Mouse (Mus musculus): ENCODE data around the gene Kbtbd4. TPM values are rescaled to one million over a fixed set of nuclear protein-coding genes. Genes with fewer than 3 reads are reported as not detected.

The Kbtbd4 gene
- polyA plus RNA-seq, 1 experiment from 2014 or later, result 37.5 TPM

- Histone ChIP-seq H3K4me1 (ENCODE audit: control insufficient read depth, insufficient read depth, low read length) (peaks cover 15% of the 10 kb centered on the region), H3K4me3 (ENCODE audit: low read length) (peak overlapping the region; percentile 81), H3K9ac (ENCODE audit: low read depth, low read length) (peak overlapping the region; percentile 98), H3K27me3 (ENCODE audit: control insufficient read depth, insufficient read depth, low read length) (no peaks in the 10 kb centered on the region), H3K36me3 (ENCODE audit: control insufficient read depth, insufficient read depth, low read length) (peaks cover 23% of the 10 kb centered on the region), H3K9me3 (ENCODE audit: control insufficient read depth, low read length) (no peaks in the 10 kb centered on the region), H3K27ac (ENCODE audit: low read depth, low read length) (peak overlapping the region; percentile 98), H3K4me2 (replicated peaks; ENCODE audit: low read depth, low read length) (peak overlapping the region; percentile 87)
- peak; percentile 26 for ATAC-seq (ENCODE audit: low FRiP score, low TSS enrichment)
- 26% methylated on average over 7 of the region's 7 CpGs for WGBS
These were observed 12.2 kb downstream of the Kbtbd4 start for GRCm38 (mm10) chr2:90916560-90917232.

- Histone ChIP-seq H3K27ac (ENCODE audit: low read depth, low read length) (peak overlapping the region; percentile 98), H3K27me3 (ENCODE audit: control insufficient read depth, insufficient read depth, low read length) (no peaks in the 10 kb centered on the region), H3K4me1 (ENCODE audit: control insufficient read depth, insufficient read depth, low read length) (peaks cover 15% of the 10 kb centered on the region), H3K9ac (ENCODE audit: low read depth, low read length) (peak overlapping the region; percentile 98), H3K36me3 (ENCODE audit: control insufficient read depth, insufficient read depth, low read length) (peaks cover 18% of the 10 kb centered on the region), H3K4me3 (ENCODE audit: low read length) (peak overlapping the region; percentile 81), H3K4me2 (replicated peaks; ENCODE audit: low read depth, low read length) (peak overlapping the region; percentile 87), H3K9me3 (ENCODE audit: control insufficient read depth, low read length) (no peaks in the 10 kb centered on the region)
- under 1% methylated on average over 57 of the region's 73 CpGs for WGBS
- peak; percentile 89 for ATAC-seq (ENCODE audit: low FRiP score, low TSS enrichment)
These were observed 12.9 kb downstream of the Kbtbd4 start for GRCm38 (mm10) chr2:90917233-90917998.

GRCm38 (mm10) chr2:90917999-90918698 is 13.6 kb downstream of the Kbtbd4 start:
- Histone ChIP-seq H3K9ac (ENCODE audit: low read depth, low read length) (peak overlapping the region; percentile 98), H3K4me2 (replicated peaks; ENCODE audit: low read depth, low read length) (peak overlapping the region; percentile 87), H3K9me3 (ENCODE audit: control insufficient read depth, low read length) (no peaks in the 10 kb centered on the region), H3K27me3 (ENCODE audit: control insufficient read depth, insufficient read depth, low read length) (no peaks in the 10 kb centered on the region), H3K27ac (ENCODE audit: low read depth, low read length) (peak overlapping the region; percentile 98), H3K4me1 (ENCODE audit: control insufficient read depth, insufficient read depth, low read length) (peaks cover 15% of the 10 kb centered on the region), H3K36me3 (ENCODE audit: control insufficient read depth, insufficient read depth, low read length) (peaks cover 11% of the 10 kb centered on the region; the same call in 1 of the 2 replicates), H3K4me3 (ENCODE audit: low read length) (peak overlapping the region; percentile 81)
- ATAC-seq (ENCODE audit: low FRiP score, low TSS enrichment), result peak; percentile 79
- WGBS, result 10% methylated on average over 16 of the region's 16 CpGs

DNA sequence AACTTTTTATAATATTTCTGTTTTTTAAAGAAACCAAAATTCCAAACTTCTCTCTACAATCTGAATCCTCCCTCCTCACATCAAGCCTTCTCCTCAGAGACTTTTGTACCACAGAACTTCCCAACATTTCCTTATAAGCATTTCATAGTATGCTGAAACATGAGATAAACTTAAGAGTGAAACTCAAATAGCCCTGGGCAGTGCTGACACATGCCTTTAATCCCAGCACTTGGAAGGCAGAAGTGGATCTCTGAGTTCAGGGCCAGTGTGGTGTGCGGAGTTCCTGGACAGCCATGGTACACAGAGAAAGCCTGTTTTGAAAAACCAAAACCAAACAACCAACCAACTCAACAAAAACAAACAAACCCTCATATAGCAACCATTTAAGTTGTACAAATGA is 16.6 kb downstream of the Kbtbd4 start:
- Histone ChIP-seq H3K9me3 (ENCODE audit: control insufficient read depth, low read length) (no peaks in the 10 kb centered on the region), H3K36me3 (ENCODE audit: control insufficient read depth, insufficient read depth, low read length) (no peaks in the 10 kb centered on the region), H3K4me2 (replicated peaks; ENCODE audit: low read depth, low read length) (no peak overlapping the region), H3K27ac (ENCODE audit: low read depth, low read length) (no peak overlapping the region), H3K27me3 (ENCODE audit: control insufficient read depth, insufficient read depth, low read length) (no peaks in the 10 kb centered on the region), H3K9ac (ENCODE audit: low read depth, low read length) (no peak overlapping the region), H3K4me3 (ENCODE audit: low read length) (no peak overlapping the region), H3K4me1 (ENCODE audit: control insufficient read depth, insufficient read depth, low read length) (peaks cover 6% of the 10 kb centered on the region)
- WGBS, result 92% methylated on average over 1 of the region's 1 CpGs
- ATAC-seq (ENCODE audit: low FRiP score, low TSS enrichment), result no peak

DNA sequence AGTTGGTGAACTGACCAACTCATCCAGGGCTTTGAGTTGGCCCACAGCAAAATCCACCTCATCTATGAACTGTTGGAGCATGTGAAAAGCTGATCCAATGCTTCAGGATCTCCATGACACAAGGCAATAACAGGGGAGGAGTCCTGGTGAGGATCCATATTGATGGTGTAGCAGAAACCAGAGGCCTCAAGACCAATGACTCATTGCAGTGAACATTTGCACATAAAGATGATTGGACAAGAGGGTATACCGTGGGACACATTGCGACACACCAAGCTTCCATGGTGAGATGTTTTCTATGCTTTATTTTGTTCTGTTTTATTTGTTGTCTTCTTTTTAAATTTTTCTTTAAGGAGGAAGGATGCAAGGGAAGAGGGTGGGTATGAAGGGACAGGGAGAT is 18.1 kb downstream of the Kbtbd4 start:
- no peaks in the 10 kb centered on the region for H3K36me3 ChIP-seq (ENCODE audit: control insufficient read depth, insufficient read depth, low read length)
- ATAC-seq (ENCODE audit: low FRiP score, low TSS enrichment), result no peak
- no peak overlapping the region for H3K4me3 ChIP-seq (ENCODE audit: low read length)
- no peak overlapping the region for H3K9ac ChIP-seq (ENCODE audit: low read depth, low read length)
- no peaks in the 10 kb centered on the region for H3K9me3 ChIP-seq (ENCODE audit: control insufficient read depth, low read length)
- H3K4me1 ChIP-seq (ENCODE audit: control insufficient read depth, insufficient read depth, low read length), result no peaks in the 10 kb centered on the region
- H3K27me3 ChIP-seq (ENCODE audit: control insufficient read depth, insufficient read depth, low read length), result no peaks in the 10 kb centered on the region
- no peak overlapping the region for H3K4me2 ChIP-seq (replicated peaks; ENCODE audit: low read depth, low read length)
- no peak overlapping the region for H3K27ac ChIP-seq (ENCODE audit: low read depth, low read length)
- 95% methylated on average over 2 of the region's 2 CpGs for WGBS

GRCm38 (mm10) chr2:90928566-90928965 is 24.0 kb downstream of the Kbtbd4 start:
- no peaks in the 10 kb centered on the region for H3K36me3 ChIP-seq (ENCODE audit: control insufficient read depth, insufficient read depth, low read length)
- ATAC-seq (ENCODE audit: low FRiP score, low TSS enrichment), result no peak
- H3K9ac ChIP-seq (ENCODE audit: low read depth, low read length), result no peak overlapping the region
- no peaks in the 10 kb centered on the region for H3K4me1 ChIP-seq (ENCODE audit: control insufficient read depth, insufficient read depth, low read length)
- no peak overlapping the region for H3K4me2 ChIP-seq (replicated peaks; ENCODE audit: low read depth, low read length)
- H3K4me3 ChIP-seq (ENCODE audit: low read length), result no peak overlapping the region
- no peak overlapping the region for H3K27ac ChIP-seq (ENCODE audit: low read depth, low read length)
- H3K27me3 ChIP-seq (ENCODE audit: control insufficient read depth, insufficient read depth, low read length), result no peaks in the 10 kb centered on the region
- no peaks in the 10 kb centered on the region for H3K9me3 ChIP-seq (ENCODE audit: control insufficient read depth, low read length)
- 90% methylated on average over 13 of the region's 13 CpGs for WGBS

DNA sequence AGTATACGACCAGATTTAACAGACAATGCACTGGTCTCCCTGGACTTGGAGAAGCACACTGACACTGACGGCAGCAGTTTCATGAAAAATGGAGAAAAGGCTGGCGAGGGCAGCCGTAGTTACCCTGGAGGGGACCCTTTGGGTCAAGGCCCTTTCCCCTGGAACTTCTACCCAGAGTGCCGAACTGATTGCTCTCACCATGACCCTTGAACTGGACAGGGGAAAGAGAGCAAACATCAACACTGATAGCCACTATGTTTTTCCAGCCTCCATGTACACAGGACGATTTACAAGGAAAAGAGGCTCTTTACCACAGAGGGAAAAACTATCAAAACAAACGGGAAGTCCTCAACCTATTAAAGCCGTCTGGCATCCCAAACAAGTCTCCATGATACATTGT is 27.3 kb downstream of the Kbtbd4 start:
- Histone ChIP-seq H3K4me1 (ENCODE audit: control insufficient read depth, insufficient read depth, low read length) (no peaks in the 10 kb centered on the region), H3K4me2 (replicated peaks; ENCODE audit: low read depth, low read length) (no peak overlapping the region), H3K9me3 (ENCODE audit: control insufficient read depth, low read length) (no peaks in the 10 kb centered on the region), H3K27me3 (ENCODE audit: control insufficient read depth, insufficient read depth, low read length) (no peaks in the 10 kb centered on the region), H3K4me3 (ENCODE audit: low read length) (no peak overlapping the region), H3K36me3 (ENCODE audit: control insufficient read depth, insufficient read depth, low read length) (no peaks in the 10 kb centered on the region), H3K9ac (ENCODE audit: low read depth, low read length) (no peak overlapping the region), H3K27ac (ENCODE audit: low read depth, low read length) (no peak overlapping the region)
- no peak for ATAC-seq (ENCODE audit: low FRiP score, low TSS enrichment)
- WGBS, result 38% methylated on average over 8 of the region's 8 CpGs

DNA sequence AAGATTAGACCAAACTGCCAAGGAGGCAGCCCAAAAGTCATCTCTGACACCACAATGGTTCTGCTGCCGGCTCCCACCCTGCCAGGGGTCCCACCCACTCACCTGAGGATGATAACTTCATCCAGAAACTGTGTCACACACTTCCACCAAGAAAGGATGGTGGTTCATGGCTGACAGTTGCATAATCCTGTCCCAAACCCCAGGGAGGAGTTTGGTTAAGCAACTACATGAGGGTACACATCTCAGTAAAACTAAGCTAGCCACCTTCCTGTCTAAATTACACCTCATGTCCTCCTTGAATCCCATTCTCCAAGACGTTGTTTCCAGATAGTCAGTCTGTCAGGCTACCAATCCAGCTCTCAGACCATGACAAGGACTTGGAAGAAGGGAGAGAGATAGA is 27.7 kb downstream of the Kbtbd4 start:
- ATAC-seq (ENCODE audit: low FRiP score, low TSS enrichment), result no peak
- H3K4me2 ChIP-seq (replicated peaks; ENCODE audit: low read depth, low read length), result no peak overlapping the region
- H3K9ac ChIP-seq (ENCODE audit: low read depth, low read length), result no peak overlapping the region
- no peaks in the 10 kb centered on the region for H3K4me1 ChIP-seq (ENCODE audit: control insufficient read depth, insufficient read depth, low read length)
- 57% methylated on average over 2 of the region's 2 CpGs for WGBS
- no peak overlapping the region for H3K27ac ChIP-seq (ENCODE audit: low read depth, low read length)
- H3K27me3 ChIP-seq (ENCODE audit: control insufficient read depth, insufficient read depth, low read length), result no peaks in the 10 kb centered on the region
- no peaks in the 10 kb centered on the region for H3K36me3 ChIP-seq (ENCODE audit: control insufficient read depth, insufficient read depth, low read length)
- no peaks in the 10 kb centered on the region for H3K9me3 ChIP-seq (ENCODE audit: control insufficient read depth, low read length)
- no peak overlapping the region for H3K4me3 ChIP-seq (ENCODE audit: low read length)

DNA sequence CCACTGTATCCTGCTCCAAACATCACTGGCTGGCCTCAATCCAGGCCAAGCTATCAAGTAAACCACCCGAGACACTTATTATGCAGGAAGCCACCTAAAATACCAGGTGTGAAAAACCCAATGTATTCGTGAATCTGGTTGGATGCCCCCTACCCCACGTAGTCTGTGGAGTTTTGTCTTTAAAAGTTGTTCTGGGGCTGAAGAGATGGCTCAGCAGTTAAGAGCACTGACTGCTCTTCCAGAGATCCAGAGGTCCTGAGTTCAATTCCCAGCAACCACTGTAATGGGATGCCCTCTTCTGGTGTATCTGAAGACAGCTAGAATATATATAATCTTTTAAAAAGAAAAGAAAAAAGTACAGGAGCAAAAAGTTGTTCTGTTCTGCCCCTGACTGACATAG is 33.8 kb downstream of the Kbtbd4 start:
- Histone ChIP-seq H3K9me3 (ENCODE audit: control insufficient read depth, low read length) (no peaks in the 10 kb centered on the region), H3K4me3 (ENCODE audit: low read length) (no peak overlapping the region), H3K27ac (ENCODE audit: low read depth, low read length) (no peak overlapping the region), H3K4me1 (ENCODE audit: control insufficient read depth, insufficient read depth, low read length) (peaks cover 15% of the 10 kb centered on the region), H3K9ac (ENCODE audit: low read depth, low read length) (no peak overlapping the region), H3K36me3 (ENCODE audit: control insufficient read depth, insufficient read depth, low read length) (no peaks in the 10 kb centered on the region), H3K4me2 (replicated peaks; ENCODE audit: low read depth, low read length) (no peak overlapping the region), H3K27me3 (ENCODE audit: control insufficient read depth, insufficient read depth, low read length) (no peaks in the 10 kb centered on the region)
- WGBS, result 72% methylated on average over 3 of the region's 3 CpGs
- ATAC-seq (ENCODE audit: low FRiP score, low TSS enrichment), result no peak
